ENCODE assay signal across 9 mouse cellular contexts in the genomic region with DNA sequence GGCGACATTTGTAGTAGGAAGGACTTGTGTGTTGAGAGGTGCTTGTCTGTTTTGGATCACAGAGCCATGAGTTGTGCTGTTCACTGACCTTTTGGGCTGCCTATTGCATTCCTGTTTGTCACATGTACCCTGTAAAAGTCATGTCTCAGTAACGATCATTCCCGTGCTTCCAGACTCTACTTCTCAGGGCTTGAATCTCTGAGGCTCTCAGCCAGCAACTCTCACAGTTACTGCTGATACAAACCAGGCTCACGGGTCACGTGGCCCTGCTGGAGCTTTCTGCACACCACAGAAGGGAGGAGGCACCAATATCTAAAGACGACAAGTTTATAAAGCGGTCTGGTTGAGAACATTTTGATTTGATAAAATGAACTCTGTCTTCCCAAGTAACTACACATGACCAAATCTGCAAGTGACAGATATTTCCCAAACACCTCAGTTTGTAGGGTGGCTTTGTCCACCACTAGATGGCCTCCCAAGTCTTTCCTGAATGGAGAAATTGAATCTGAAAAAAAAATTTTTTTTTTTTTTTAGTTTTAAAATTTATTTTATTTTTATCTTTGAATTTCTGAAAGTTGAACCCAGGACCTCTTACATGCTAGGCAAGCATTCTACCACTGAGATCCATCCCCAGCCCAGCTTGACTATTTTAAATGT. TPM values are rescaled to one million over a fixed set of nuclear protein-coding genes. Genes with fewer than 3 reads are reported as not detected.
DNase-seq lines count a peak whose midpoint lies in the region; ATAC-seq and TF ChIP-seq lines count a peak whose summit lies in the region.
"Had no signal": no experiment of that assay in that cellular context is flagged by ENCODE, and none has a peak within 500 bp of the region (broad histone marks: within the 10 kb centered on the region; RNA-seq: fewer than 3 reads in every experiment).

No protein-coding gene starts in this region.

- intact Hi-C loops in heart, postnatal 10 days (cut with DNase I): loop anchor here (1.0 to 2.0 kb wide), 2 partner anchors 233 to 410 kb away; no protein-coding TSS in a partner anchor

- H3K4me2 ChIP-seq in lung, postnatal 0 days (replicated peaks; ENCODE audit: low read depth, low read length): no peak overlapping the region
- no peak overlapping the region for H3K4me2 ChIP-seq in stomach, embryonic 14.5 days (replicated peaks; ENCODE audit: low read depth, low read length)

- no peak overlapping the region for H3K4me3 ChIP-seq in lung, postnatal 0 days (ENCODE audit: low read depth, low read length)
- no peak overlapping the region for H3K4me3 ChIP-seq in stomach, embryonic 14.5 days (ENCODE audit: low read depth, low read length)

- no peak overlapping the region for H3K9ac ChIP-seq in lung, postnatal 0 days (replicated peaks; ENCODE audit: low read depth)
- no peak overlapping the region for H3K9ac ChIP-seq in stomach, embryonic 14.5 days (replicated peaks; ENCODE audit: low read depth, low read length)

- DNase-seq in lung, postnatal 0 days (ENCODE audit: low spot score): peak; percentile 60
- no peak for DNase-seq in lung, adult 18-20 months
- peak; percentile 50 for DNase-seq in brain, embryonic 14.5 days (ENCODE audit: low read depth)
- peak; percentile 84 to 89 for DNase-seq in heart, postnatal 10 days
- no peak for DNase-seq in right cerebral cortex, postnatal 4 days

- no peak overlapping the region for H3K27ac ChIP-seq in lung, postnatal 0 days (ENCODE audit: low read length)
- H3K27ac ChIP-seq in stomach, embryonic 14.5 days (ENCODE audit: low read length): peak overlapping the region; percentile 35; the same call in 1 of the 2 replicates

- no peaks in the 10 kb centered on the region for H3K27me3 ChIP-seq in lung, postnatal 0 days (replicated peaks; ENCODE audit: insufficient read depth, low read length)
- no peaks in the 10 kb centered on the region for H3K27me3 ChIP-seq in stomach, embryonic 14.5 days (ENCODE audit: control insufficient read depth, insufficient read depth, low read length)

- WGBS in lung, postnatal 0 days: 43% methylated on average over 7 of the region's 7 CpGs
- WGBS in stomach, embryonic 14.5 days: 38% methylated on average over 7 of the region's 7 CpGs

- H3K4me1 ChIP-seq in lung, postnatal 0 days (ENCODE audit: insufficient read depth, low read depth, low read length): 0 out of 2 replicates have a peak, but pooled peaks cover 2% of the 10 kb centered on the region
- peaks cover 15% of the 10 kb centered on the region; the same call in 1 of the 2 replicates for H3K4me1 ChIP-seq in stomach, embryonic 14.5 days (ENCODE audit: control insufficient read depth, insufficient read depth, low read length)

- no peak for TF ChIP-seq POLR2A in brain, embryonic 14.5 days (IDR thresholded peaks at IDR 0.05; ENCODE audit: borderline replicate concordance, extremely low read depth, insufficient read depth, insufficient read length, poor library complexity, severe bottlenecking)

- H3K9me3 ChIP-seq in lung, postnatal 0 days (ENCODE audit: low read length): no peaks in the 10 kb centered on the region
- no peaks in the 10 kb centered on the region for H3K9me3 ChIP-seq in stomach, embryonic 14.5 days (ENCODE audit: control insufficient read depth, low read depth, low read length)

- no peaks in the 10 kb centered on the region for H3K36me3 ChIP-seq in lung, postnatal 0 days (ENCODE audit: insufficient read depth, low read length)
- H3K36me3 ChIP-seq in stomach, embryonic 14.5 days (ENCODE audit: control insufficient read depth, insufficient read depth, low read length): no peaks in the 10 kb centered on the region

- no peak for ATAC-seq in lung, postnatal 0 days
- peak; percentile 24; the same call in 1 of the 2 replicates for ATAC-seq in stomach, embryonic 14.5 days (ENCODE audit: insufficient number of reproducible peaks, insufficient read depth, low FRiP score, low read depth)
- no peak for ATAC-seq in erythroid progenitor cell, adult 5-6 weeks (replicated peaks; ENCODE audit: low FRiP score, poor library complexity, severe bottlenecking)
- no peak for ATAC-seq in frontal cortex, adult (ENCODE audit: low TSS enrichment)
- ATAC-seq: hindbrain, embryonic 16.5 days had no signal

- TF ChIP-seq CTCF in lung, postnatal 0 days (IDR thresholded peaks at IDR 0.05): peak; percentile 68
- TF ChIP-seq CTCF in brain, embryonic 14.5 days (IDR thresholded peaks at IDR 0.05; ENCODE audit: borderline replicate concordance, extremely low read depth, insufficient read depth, insufficient read length): peak; percentile 51; the same call in 1 of the 2 replicates

- TF ChIP-seq EP300 in lung, postnatal 0 days (IDR thresholded peaks at IDR 0.05): no peak

RNA-seq across cellular contexts. Expression of a gene that starts 46.5 kb away (rescaled TPM):
- 112 and 126 TPM in 2 replicates for polyA plus RNA-seq in lung, postnatal 0 days (2015; fragmentation: Nextera tagmentation; extraction: Ambion mirVana)
- 9.2 and 14.5 TPM in 2 replicates for polyA plus RNA-seq in brain, embryonic 14.5 days (2012; rRNA removed)
- 100 to 1,000 TPM; 127 to 141 TPM for total RNA-seq in heart, postnatal 10 days (2021)
- polyA plus RNA-seq in stomach, embryonic 14.5 days (2014; fragmentation: Nextera tagmentation; extraction: Ambion mirVana): 28.7 and 31.3 TPM in 2 replicates
- not detected in 2 replicates for total RNA-seq in erythroid progenitor cell, adult 5-6 weeks (2015; ENCODE audit: low replicate concordance)
- total RNA-seq in erythroid progenitor cell, adult 5-6 weeks (2017; ENCODE audit: low replicate concordance): 0.90 TPM in 1 of 2 replicates, not detected in the other

Comparison
In these comparisons a context has a peak if more than half of its experiments do, and no peak if none do; other contexts are left out.
1. DNase-seq: peak in lung, postnatal 0 days (single experiment), brain, embryonic 14.5 days (single experiment) and heart, postnatal 10 days (2 of 2); none in lung, adult 18-20 months (0 of 2) and right cerebral cortex, postnatal 4 days (single experiment).